Mouse (Mus musculus) heart, postnatal 10 days (tissue): ENCODE measurements around the gene Tmem220. TPM values are rescaled to one million over a fixed set of nuclear protein-coding genes. Genes with fewer than 3 reads are reported as not detected.

Source experiments
- DNase-seq, 2 experiments: peaks; one replicate each; pipeline ENCODE4 v3.0.0; 2021
- intact Hi-C: fragments of 180-260 bp; cut with DNase I; formaldehyde crosslinking; loops from one replicate; pipeline ENCODE4 v1.15.1; 2025
- total RNA-seq, 2 experiments: library from RNA; stranded (reverse); gene quantifications; 2 replicates each; pipeline ENCODE4 v1.2.3; 2021

The Tmem220 gene
- total RNA-seq = 1 to 10 TPM; 1.4 to 1.8 TPM

DNA sequence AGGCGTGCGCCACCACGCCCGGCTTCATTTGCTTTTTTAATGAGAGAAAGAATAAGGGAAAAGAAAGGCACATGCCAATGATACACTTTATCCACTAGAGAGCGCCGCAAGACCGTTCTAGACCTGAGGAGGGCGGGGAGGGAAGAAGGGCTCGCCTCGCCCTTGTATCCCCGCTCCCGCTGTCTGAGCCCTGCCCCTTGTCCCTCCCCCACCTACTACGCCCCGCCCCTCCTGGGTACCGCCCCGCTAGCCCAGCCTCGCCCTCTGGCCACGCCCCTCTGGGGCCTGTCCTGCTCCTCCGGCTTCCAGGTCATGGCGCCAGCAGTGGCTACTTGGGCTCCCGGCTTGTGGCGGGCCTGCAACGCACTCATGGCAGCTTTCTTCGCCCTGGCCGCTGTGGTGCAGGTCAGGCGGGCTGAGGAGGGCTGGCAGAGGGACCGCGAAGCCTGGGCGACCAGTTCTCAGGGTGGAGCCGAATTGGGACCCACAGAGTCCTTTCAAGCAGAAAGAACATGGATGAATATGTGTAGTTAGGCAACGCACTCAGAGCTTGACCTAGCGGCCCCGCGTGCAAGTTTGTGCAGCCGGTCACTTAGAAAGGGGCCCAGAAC, at the start of gene Tmem220:
Gene Tmem220 (plus strand): TSS at position 288 of the 611 bp plus-strand sequence.
- intact Hi-C loops = loop anchor here (1.0 to 5.0 kb wide), 3 partner anchors 27 to 77 kb away; partner anchors contain the start of genes Adprm and Sco1
- peak; percentile 95 for DNase-seq

DNA sequence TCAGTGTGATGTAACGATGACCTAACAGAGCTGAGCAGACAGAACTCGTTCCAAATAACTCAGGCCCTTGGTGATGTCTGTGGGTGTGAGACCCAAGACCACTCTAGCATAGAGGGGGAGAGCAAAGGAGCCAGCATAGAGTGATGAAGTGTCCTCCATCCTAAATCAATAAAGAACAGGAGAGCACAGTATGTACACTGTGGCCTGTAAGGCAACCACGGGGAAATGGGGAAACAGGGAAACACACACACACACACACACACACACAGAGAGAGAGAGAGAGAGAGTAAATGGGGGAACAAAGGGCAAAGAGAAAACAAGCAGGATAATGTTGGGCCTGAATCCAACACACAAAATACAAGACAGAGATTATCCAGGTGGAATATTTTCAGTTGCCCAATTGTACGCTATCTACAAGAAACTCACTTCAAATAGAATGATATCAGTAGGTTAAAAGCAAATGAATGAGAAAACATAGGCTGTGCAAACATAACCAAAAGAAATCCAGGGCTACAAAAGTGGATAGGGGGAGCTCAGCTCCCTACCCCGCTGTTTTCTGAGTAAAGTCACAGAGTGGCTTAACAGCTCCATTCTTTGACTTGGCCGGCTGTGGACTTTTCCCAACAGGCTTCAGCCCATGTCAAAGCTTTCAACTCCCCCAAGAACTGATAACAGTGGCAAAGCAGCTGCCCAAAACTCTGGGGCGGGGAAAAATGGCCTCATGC, 49.2 kb upstream of the Tmem220 start:
- no peak for DNase-seq
- intact Hi-C loops = no loop called here

DNA sequence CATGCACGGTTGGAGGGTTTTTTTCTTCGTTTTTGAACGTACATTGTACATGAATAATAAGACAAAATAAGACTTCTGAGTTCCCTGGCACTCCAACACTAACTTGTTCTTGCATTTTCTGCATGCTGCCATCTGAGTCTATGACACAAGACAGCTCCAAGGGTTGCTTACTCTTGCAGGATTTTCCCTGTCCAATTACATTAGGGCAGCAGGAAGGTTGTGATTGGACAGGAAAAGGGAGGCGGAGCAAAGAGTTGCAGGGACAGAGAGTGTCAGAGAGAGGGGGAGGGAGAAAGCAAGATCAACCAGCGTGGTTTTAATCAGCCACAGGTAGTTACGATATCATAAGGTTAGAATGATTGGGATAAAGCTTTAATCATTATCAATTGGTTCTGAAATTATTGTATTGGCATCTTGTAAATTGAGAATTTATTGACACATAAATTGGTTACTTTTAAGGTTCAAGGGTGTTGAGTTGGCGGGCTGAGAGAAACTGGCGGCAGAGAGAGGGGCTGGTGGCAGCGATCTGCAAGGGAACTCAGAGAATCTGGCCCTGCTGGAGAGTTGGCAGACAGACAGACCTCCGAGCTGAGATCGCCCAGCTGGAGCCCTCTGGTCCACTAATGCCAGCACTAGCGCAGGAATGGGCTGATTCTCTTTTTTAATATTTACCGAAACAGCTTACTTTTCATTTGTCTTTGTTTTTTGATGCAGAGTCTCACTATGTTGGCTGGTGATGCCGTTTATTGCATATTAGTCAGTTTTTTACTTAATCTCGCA, 43.4 kb upstream of the Tmem220 start:
- intact Hi-C loops = loop anchor here (10.0 kb wide), 1 partner anchor 857 kb away; no protein-coding TSS in a partner anchor
- DNase-seq = peak in 1 of 2 experiments; percentile 24

DNA sequence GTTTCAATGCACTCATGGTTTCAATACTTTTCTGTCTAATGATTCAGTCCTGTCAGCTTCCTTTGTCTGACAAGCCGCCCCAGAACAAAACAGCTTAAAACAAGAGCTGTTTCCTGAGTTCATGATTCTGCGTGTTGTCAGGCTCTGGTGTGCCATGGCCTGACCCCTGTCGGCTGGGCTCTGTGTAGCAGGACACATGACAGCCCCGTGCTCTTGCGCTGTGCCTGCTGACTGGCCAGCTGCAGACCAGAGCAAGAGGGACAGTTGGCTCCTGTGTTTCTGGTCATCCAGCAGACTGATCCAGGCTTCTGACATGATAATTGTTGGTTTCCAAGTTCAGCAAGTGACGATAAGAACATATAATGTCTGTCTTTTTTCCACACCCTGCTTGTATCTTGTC, 42.2 kb upstream of the Tmem220 start:
- DNase-seq = peak; percentile 71 to 73
- intact Hi-C loops = loop anchor here (10.0 kb wide), 1 partner anchor 858 kb away; no protein-coding TSS in a partner anchor

DNA sequence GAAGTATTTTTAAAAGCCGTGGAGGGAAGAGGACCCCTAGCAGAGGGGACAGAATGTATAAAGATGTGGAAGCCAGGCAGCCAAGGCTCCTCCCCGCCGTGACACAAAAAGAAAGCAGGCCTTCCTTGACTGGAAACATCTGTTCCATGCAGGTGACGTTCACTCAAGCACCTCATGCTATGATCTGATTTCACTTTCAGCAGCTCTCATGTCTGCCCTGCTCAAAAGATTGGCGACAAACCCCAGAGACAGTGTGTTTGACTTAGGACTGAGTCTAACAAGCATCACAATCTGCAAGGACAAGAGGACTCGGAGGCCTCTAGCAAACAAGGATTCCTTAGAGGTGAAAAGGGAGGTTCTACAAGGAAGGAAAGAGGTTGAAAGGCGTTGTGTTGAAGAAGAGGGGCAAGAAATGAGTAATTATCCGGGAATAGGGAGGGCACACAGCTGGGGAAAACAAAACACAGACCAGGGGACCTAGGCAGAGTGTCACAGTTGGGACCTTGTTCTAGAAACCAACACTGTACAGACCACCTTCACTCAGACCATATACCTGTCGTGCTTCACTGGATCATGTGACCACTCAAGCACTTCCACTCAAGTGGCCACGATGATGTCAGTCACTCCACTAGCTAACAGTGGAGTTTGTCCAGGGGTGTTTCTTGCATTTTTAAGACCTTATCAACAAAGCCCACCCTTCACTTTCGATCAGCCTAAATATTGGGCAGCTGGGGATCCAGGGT, 41.4 kb upstream of the Tmem220 start:
- intact Hi-C loops = loop anchor here (2.0 to 10.0 kb wide), 3 partner anchors 39 to 859 kb away; no protein-coding TSS in a partner anchor
- no peak for DNase-seq

DNA sequence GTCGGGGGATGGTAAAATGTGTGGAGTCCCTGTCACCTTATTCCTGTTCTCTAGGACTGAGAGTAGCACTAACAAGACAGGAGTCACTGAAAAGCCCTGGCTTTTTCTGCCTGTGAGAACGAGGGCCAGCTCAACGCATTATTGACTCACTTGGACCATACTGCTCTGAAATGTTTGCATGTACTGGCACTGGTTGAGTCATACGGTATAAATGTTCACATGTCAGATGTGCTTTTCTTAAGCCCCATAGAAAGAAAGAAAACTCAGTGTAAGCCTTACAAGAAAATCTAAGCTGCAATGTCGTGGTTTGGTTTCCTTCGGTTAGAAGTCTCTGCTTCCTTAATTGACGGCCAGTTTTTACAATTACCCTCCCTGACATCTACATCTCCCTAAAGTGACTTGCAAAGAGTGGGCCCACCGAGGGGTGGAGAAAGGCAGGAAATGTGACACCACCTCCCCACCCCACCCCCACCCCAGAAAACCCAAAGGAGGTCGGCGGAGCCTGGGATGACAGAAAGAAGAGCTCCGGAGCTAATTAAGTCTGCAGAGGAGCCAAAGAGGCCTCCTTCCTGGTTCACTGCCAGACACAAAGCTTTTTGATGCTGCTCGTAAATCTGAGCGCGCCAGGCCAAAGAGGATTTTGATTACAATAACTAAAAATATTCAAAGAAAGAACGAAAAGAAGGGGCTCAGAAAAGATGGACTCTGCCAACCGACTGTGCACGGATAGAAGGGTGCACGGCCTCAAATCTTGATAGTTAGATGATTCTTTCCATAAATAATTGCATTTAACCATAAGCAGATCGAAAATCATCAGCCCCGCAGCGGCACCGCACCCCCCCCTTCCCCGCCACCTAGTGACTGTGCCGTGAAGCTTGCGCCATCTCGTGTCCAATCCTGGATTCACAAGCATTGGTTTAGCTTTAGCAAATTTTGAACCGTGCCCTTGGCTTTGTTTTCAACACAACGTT, 40.5 kb upstream of the Tmem220 start:
- intact Hi-C loops = loop anchor here (1.0 to 10.0 kb wide), 4 partner anchors 38 to 860 kb away; no protein-coding TSS in a partner anchor
- DNase-seq = peak; percentile 84 to 89

DNA sequence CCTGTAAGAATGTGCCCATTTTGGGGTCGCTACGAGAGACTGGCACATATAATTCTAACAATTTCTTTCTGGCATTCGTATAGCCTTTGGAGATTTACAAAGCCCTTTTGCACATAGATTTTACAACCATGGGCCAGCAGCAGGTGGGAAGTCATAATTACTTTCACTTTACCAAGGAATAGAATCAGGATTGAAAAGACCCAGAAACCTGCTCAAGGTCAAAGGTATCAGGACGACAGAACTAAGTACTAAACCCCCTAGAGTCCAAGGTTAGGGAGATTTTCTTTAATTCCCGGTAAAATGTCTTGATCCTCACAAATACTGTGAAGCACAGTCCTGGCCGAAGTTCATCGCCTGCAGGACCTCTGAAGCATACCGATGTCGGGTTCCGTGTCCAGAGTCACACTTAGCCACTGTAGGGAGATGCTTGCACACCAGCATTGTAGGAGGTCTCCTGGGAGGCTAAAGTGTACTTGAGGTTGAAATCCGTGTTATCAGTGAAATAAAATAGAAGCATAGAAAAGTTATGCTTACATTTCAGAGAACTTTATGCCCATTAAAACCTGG, 39.7 kb upstream of the Tmem220 start:
- intact Hi-C loops = loop anchor here (1.0 to 10.0 kb wide), 4 partner anchors 38 to 860 kb away; no protein-coding TSS in a partner anchor
- peak in 1 of 2 experiments; percentile 38 for DNase-seq

DNA sequence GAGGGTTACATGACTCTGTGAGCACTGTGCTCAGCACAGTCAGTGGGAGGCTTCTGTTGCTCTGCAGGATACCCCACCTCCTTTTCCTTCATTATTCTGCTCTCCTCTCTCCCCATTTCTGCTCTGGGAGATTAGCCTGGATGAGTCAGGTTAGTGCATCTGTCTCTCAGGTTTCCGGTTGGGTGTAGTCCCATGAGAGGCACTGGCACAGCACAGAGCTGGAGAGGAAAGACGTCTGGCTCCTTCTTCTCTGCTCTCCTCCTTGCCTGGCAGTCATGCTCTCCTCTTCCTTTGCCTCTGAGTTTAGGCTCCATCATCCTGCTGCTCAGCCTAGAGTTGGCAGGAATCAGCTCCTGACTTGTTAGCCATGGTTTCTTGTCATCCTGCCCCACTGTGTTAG, 32.8 kb upstream of the Tmem220 start:
- intact Hi-C loops = no loop called here
- DNase-seq = no peak

DNA sequence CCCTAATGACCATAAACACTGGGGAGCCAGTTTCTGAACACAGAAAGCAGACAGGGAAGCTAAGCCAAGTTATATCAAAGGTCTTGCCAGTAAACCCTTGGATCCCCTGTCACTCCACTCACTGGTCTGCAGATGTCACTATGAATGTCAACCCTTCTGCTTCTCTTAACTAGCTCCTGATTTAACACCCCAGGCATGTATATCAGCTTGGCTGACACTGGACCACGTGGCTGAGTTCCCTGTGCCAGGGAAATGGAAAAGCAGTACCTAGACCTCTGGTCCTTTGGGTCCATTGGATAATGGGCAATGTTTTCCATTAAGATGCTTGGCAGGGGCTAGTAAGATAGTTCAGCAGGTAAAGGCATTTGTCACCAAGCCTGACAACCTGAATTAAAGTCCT, 31.3 kb upstream of the Tmem220 start:
- peak; percentile 44 to 64 for DNase-seq
- intact Hi-C loops = no loop called here

DNA sequence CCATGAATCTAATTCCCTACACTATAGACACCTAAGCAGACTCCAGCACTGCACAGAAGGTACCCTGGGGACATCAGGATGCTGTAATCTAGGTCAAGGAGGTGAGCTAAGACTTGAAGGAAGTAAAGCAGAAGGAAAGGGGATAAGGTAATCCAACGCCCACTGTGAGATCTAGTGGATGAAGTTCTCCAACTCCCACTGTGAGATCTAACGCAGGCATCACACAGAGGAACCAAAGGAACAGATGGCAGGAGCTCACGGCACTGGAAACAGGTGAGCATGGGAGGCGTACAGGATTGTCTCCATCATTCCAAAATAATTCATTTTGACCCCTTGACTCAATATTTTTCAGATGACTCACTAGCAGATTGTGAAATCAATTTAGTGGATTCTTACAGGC, 28.5 kb upstream of the Tmem220 start:
- DNase-seq = no peak
- intact Hi-C loops = no loop called here

DNA sequence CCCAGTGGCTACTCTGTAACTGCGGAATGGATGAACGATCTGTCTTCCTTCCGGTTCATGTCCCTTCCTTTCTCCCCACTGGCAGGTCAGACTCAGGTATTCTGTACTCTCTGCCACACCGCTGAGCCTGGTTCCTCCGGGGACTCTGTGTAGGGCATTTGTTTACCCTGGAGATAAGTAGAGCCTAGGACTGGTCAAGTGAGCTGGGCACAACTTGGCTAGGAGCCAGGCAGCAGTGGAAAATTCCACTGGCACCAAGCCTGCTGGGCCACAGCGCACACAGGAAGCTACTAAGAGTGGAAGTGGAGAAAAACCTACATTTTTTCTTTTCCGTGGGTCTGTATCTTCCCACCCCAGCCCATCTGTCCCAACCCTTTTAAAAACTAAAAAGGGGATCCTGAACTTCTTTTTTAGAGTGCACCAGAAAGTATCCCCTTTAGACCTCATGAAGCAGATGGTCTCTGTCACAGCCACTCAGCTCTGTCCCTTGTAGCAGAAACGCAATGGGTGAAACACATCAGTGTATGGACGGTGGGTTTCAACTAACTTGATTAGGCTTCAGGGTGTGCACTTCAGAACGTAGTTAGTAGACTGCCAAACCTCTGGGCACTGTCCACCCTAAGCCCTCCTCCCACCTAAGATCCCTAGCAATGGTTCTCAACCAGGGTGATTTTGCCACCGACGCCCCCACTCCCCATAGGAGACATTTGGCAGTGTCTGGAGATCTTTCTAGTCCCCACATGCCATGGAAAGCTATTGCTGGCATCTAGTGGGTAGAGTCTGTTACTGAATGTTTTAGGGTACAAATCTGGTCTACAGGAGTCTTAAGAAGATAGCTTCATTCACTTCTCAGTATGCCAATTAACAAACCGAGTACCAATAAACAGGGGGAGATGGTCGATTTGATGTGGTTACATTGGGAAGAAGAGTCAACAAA, 26.2 kb upstream of the Tmem220 start:
- peak; percentile 82 to 84 for DNase-seq
- intact Hi-C loops = no loop called here

DNA sequence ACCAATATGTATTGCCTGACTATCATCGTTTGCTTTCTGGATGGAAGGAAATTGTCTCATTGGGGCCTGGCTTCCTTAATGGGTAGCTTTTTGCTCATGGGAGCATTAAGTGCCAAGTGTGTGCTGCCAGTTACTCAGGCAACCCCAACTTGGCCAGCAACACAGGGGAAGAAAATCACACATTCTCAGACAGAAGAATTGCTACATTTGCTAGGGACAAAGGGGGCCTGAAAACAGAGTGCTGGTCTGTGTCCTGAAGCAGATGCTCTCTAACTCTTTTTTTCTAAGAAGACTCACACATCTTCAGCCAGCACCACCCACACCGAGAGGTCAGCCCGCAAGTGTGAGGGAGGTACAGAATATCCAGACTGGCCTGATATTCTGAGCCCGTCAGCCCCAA, 24.3 kb upstream of the Tmem220 start:
- intact Hi-C loops = no loop called here
- DNase-seq = no peak

DNA sequence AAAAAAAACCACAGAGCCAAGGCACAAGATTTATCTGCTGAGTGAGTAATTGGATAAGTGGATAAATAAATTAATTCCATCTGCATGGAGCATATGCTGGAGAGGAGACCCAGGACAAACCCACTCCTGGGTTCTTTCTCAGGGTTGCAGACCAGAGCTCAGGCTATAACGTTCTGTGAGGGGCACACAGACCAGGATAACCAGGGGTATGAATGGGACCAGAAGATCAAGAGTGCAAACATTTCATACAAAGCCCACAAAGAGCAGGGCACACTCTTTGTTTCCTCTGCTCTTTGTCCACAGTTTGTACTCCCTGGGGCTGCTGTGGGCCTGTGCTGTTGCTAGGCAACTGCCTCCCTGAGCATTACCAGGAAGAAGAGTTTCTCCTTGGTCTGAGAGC, 23.2 kb upstream of the Tmem220 start:
- DNase-seq = no peak
- intact Hi-C loops = no loop called here

DNA sequence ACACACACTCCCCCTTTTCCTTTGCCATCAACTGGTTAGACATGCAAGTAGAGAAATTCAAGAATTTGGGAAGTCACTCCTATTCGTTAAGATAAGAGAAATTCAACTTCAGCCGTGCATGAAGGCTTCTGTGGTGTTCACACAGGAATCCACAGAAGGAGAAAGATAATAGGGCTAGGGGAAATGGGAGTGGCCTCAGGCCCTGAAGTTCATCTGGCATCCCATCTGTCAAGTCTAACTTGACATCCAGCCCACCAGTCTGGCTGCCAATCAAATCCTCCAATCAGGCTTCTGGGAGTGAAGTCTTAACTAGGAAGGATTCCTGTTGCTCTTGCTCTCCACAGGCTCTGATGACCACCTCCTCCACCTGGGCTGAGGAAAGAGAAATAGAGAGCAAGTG, 22.0 kb upstream of the Tmem220 start:
- intact Hi-C loops = no loop called here
- no peak for DNase-seq

DNA sequence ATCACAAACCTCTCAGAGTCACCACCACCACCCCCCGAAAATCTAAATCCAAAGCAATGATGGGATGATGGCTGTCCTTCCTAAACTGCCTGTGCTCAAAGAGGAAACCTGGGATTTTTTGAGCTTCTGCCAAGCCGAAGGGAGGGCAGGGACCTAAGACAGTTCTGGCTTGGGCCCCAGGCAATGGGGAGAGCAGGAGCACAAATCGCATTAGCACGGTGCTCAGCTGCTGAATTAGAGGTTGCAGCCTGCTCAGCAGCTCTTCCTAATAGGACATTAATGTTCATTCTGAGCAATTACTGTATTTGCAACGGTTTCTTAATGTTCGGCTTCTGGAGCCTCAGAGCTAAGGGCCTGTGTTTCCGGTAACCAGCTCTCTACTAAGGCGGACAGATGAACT, 17.0 kb upstream of the Tmem220 start:
- intact Hi-C loops = no loop called here
- DNase-seq = no peak

DNA sequence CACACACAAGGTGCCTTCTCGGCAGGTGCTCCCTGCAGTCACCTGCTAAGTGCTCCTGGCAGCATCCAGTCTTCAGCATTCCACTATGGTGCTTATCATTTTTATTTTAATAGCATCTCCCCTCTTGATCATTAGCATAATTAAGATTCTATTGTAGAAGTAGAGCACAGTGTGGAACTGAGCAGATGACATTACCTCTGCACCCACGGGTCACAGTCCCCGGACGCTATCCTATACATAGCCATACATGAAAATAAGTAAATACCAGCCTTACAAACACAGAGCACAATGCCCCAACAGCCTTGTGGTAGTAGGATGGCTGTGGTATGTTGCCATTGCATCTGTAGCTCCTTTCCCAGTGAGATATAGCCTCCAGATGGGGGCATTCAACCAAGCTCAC, 16.4 kb upstream of the Tmem220 start:
- DNase-seq = no peak
- intact Hi-C loops = no loop called here

DNA sequence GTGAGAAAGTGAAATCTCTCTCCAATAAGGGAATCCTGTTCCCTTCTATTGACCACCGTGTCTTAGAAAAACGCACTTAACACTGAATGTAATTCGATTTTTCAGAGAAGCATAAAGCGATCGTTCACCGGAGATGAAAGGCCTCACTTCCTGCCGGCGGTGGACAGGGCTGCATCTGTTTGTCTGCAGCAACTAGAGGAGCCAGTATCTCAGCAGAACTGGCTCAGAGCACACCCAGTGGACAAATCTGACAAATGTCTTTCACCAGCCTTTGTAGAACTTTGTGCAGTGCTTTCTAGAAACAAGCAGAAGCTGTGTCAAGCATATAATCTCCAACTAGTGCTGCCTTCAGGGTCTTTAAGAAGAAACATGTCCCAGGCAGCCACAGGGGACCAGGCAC, 14.5 kb upstream of the Tmem220 start:
- DNase-seq = no peak
- intact Hi-C loops = no loop called here

DNA sequence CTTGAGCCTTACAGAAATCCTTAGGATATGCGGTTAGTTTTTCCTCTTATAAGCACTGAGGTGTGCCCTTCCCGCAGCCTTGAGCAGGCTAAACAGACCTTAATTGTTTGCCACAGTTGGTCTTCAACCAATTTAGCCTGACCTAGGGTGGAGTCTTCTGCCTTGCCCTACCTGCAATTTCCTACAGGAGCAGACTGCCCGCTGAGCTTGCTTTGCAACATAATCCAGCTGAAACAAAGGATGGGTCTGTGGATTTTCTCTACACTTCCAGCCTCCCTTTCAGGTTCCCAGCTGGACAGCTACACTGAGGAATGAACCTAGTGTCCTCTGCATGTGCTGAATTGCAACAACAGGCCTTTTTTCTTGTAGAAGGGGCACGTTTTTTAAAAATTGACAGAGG, 13.3 kb upstream of the Tmem220 start:
- intact Hi-C loops = no loop called here
- DNase-seq = no peak
